Mouse (Mus musculus) heart, adult 2 months (tissue): Measurements from ENCODE around the gene Dusp28.

ENCODE experiments used
- CTCF ChIP-seq: fragments of 200-600 bp; IDR thresholded peaks from 2 replicates; pipeline ENCODE4 v1.8.1; 2022; ENCODE audit warnings: antibody characterized with exemption, mild to moderate bottlenecking, moderate library complexity
- EP300 ChIP-seq: fragments of 200-500 bp; IDR thresholded peaks from 2 replicates; pipeline ENCODE4 v1.6.1; 2011; ENCODE audit warnings: low read depth, low read length, control low read depth; ENCODE audit not compliant: insufficient read depth

DNA sequence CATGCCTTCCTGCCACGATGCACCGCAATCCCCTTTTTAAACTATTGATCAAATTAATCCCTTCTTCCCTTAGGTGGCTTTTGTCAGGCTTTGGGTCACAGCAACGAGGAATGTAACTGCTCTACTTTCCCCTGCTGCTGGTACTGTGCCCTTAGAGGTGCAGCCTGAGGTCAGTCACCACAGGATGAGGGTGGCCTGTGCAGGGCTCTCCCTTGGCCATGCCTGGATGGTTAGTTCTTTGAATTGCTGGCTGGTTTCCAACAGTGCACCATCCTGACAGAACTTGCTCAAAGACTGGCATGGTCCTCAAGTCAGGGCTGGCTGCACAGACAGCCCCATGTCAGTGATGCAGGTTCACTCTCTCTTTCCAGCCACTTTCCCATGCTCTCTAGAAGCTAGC, 32.8 kb upstream of the Dusp28 start:
- TF ChIP-seq CTCF (no peak), EP300 (no peak)
